Mouse (Mus musculus) limb, embryonic 14.5 days (tissue): ENCODE measurements around the gene Olfr785. TPM values are rescaled to one million over a fixed set of nuclear protein-coding genes. Genes with fewer than 3 reads are reported as not detected.

Source experiments
- ATAC-seq: fragments of 200-750 bp; cut with Nextera tagmentation; 2 replicates; pipeline ENCODE4 v1.8.0; 2017; ENCODE audit warnings: low read depth, moderate number of reproducible peaks, moderate TSS enrichment; ENCODE audit not compliant: low FRiP score
- DNase-seq: peaks from one replicate; pipeline ENCODE4 v3.0.0-alpha.2; 2015; ENCODE audit warnings: low spot score
- H3K27ac ChIP-seq: fragments of 300-500 bp; sonication (generic); replicated peaks from 2 replicates; pipeline ENCODE4 v1.5.1; 2014; ENCODE audit warnings: low read depth, mild to moderate bottlenecking, low read length, moderate library complexity, mixed read lengths
- H3K27me3 ChIP-seq: fragments of 300-500 bp; sonication (generic); 2 replicates; pipeline ENCODE4 v1.6.1; 2014; ENCODE audit warnings: low read length, mixed read lengths; ENCODE audit not compliant: control insufficient read depth, insufficient read depth
- H3K36me3 ChIP-seq: fragments of 300-500 bp; sonication (generic); 2 replicates; pipeline ENCODE4 v1.6.1; 2014; ENCODE audit warnings: mild to moderate bottlenecking, low read length, moderate library complexity, mixed read lengths; ENCODE audit not compliant: control insufficient read depth, insufficient read depth
- H3K4me1 ChIP-seq: fragments of 300-500 bp; sonication (generic); 2 replicates; pipeline ENCODE4 v1.6.1; 2014; ENCODE audit warnings: antibody characterized with exemption, low read length, mixed read lengths; ENCODE audit not compliant: control insufficient read depth, insufficient read depth
- H3K4me2 ChIP-seq: fragments of 300-500 bp; sonication (generic); replicated peaks from 2 replicates; pipeline ENCODE4 v1.6.1; 2014; ENCODE audit warnings: low read depth, mild to moderate bottlenecking, low read length, moderate library complexity; ENCODE audit not compliant: severe bottlenecking
- H3K4me3 ChIP-seq: fragments of 300-500 bp; sonication (generic); replicated peaks from 2 replicates; pipeline ENCODE4 v1.5.1; 2014; ENCODE audit warnings: low read length
- H3K9ac ChIP-seq: fragments of 300-500 bp; sonication (generic); 2 replicates; pipeline ENCODE4 v1.6.1; 2014; ENCODE audit warnings: mild to moderate bottlenecking, low read depth, low read length, moderate library complexity; ENCODE audit not compliant: severe bottlenecking
- H3K9me3 ChIP-seq: fragments of 300-500 bp; sonication (generic); 2 replicates; pipeline ENCODE4 v1.6.1; 2016; ENCODE audit warnings: low read length; ENCODE audit not compliant: control insufficient read depth
- POLR2A ChIP-seq: fragments of 200-500 bp; IDR thresholded peaks from 2 replicates; pipeline ENCODE4 v1.8.0; 2012; ENCODE audit warnings: inconsistent platforms, mild to moderate bottlenecking, moderate library complexity, borderline replicate concordance; ENCODE audit not compliant: insufficient read depth, insufficient read length; ENCODE audit errors: extremely low read depth
- polyA plus RNA-seq, 2 experiments: library from polyadenylated mRNA; depleted of rRNA in 1 of 2; stranded (reverse) in 1 of 2; unstranded in 1 of 2; fragments of >200 nt; fragmentation: Nextera tagmentation in 1 of 2; extraction: Ambion mirVana in 1 of 2; gene quantifications; 2 replicates each; pipeline versions ENCODE4 v1.2.1 to v1.2.3; 2012 to 2014

The Olfr785 gene
- polyA plus RNA-seq, 2 experiments = not detected

DNA sequence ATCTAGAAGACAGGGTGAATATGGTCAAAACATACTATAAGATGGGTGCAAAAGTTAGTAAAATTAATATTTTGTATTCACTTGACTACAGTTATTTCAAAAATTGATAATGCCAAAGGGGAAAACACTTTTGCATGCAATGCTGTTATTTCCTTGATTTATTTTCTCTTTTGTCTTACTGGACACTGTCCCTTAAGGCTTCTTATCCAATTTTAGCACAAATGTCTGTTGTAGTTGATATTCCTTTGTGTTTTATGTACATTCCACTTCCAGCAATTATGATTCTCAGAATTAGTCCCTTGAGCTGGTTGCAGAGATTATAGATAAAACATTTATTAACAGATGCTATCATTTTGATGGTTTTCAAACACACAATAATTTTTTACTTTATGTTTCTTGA, 21.8 kb downstream of the Olfr785 start, which contains the start of gene Olfr786:
Olfr786 (plus strand) TSS at position 301 of the 400 bp plus-strand sequence.
- TF ChIP-seq POLR2A = no peak
- ATAC-seq = no peak
- no peaks in the 10 kb centered on the region for H3K36me3 ChIP-seq
- H3K4me1 ChIP-seq = no peaks in the 10 kb centered on the region
- H3K9ac ChIP-seq = no peak within 1 kb of the TSS
- no peak for DNase-seq
- H3K27me3 ChIP-seq = no peaks in the 10 kb centered on the region
- H3K4me2 ChIP-seq = no peak within 1 kb of the TSS
- H3K9me3 ChIP-seq = no peaks in the 10 kb centered on the region
- no peak within 1 kb of the TSS for H3K4me3 ChIP-seq
- H3K27ac ChIP-seq = no peak within 1 kb of the TSS

Other genes with a start within 250 kb of the Olfr785 start
- gene Olfr771, start 240.7 kb upstream of the Olfr785 start, polyA plus RNA-seq (2012; rRNA removed) = not detected in 2 replicates
- gene Olfr771, start 240.7 kb upstream of the Olfr785 start, polyA plus RNA-seq (2014; fragmentation: Nextera tagmentation; extraction: Ambion mirVana) = not detected in 2 replicates
- gene Olfr772, start 227.5 kb upstream of the Olfr785 start, polyA plus RNA-seq (2012; rRNA removed) = not detected in 2 replicates
- gene Olfr772, start 227.5 kb upstream of the Olfr785 start, polyA plus RNA-seq (2014; fragmentation: Nextera tagmentation; extraction: Ambion mirVana) = not detected in 2 replicates
- gene Olfr773, start 218.0 kb upstream of the Olfr785 start, polyA plus RNA-seq (2012; rRNA removed) = not detected in 2 replicates
- not detected in 2 replicates for gene Olfr773, start 218.0 kb upstream of the Olfr785 start, polyA plus RNA-seq (2014; fragmentation: Nextera tagmentation; extraction: Ambion mirVana)
- gene Olfr774, start 169.2 kb upstream of the Olfr785 start, polyA plus RNA-seq (2012; rRNA removed) = not detected in 2 replicates
- gene Olfr774, start 169.2 kb upstream of the Olfr785 start, polyA plus RNA-seq (2014; fragmentation: Nextera tagmentation; extraction: Ambion mirVana) = not detected in 2 replicates
- gene Olfr775, start 157.0 kb upstream of the Olfr785 start, polyA plus RNA-seq (2012; rRNA removed) = not detected in 2 replicates
- gene Olfr775, start 157.0 kb upstream of the Olfr785 start, polyA plus RNA-seq (2014; fragmentation: Nextera tagmentation; extraction: Ambion mirVana) = not detected in 2 replicates
- not detected in 2 replicates for gene Olfr776, start 146.3 kb upstream of the Olfr785 start, polyA plus RNA-seq (2012; rRNA removed)
- gene Olfr776, start 146.3 kb upstream of the Olfr785 start, polyA plus RNA-seq (2014; fragmentation: Nextera tagmentation; extraction: Ambion mirVana) = not detected in 2 replicates
- not detected in 2 replicates for gene Olfr777, start 133.9 kb upstream of the Olfr785 start, polyA plus RNA-seq (2012; rRNA removed)
- not detected in 2 replicates for gene Olfr777, start 133.9 kb upstream of the Olfr785 start, polyA plus RNA-seq (2014; fragmentation: Nextera tagmentation; extraction: Ambion mirVana)
- not detected in 2 replicates for gene Olfr780, start 87.3 kb upstream of the Olfr785 start, polyA plus RNA-seq (2012; rRNA removed)
- not detected in 2 replicates for gene Olfr780, start 87.3 kb upstream of the Olfr785 start, polyA plus RNA-seq (2014; fragmentation: Nextera tagmentation; extraction: Ambion mirVana)
- gene Olfr781, start 76.6 kb upstream of the Olfr785 start, polyA plus RNA-seq (2012; rRNA removed) = not detected in 2 replicates
- not detected in 2 replicates for gene Olfr781, start 76.6 kb upstream of the Olfr785 start, polyA plus RNA-seq (2014; fragmentation: Nextera tagmentation; extraction: Ambion mirVana)
- not detected in 2 replicates for gene Olfr782, start 56.6 kb upstream of the Olfr785 start, polyA plus RNA-seq (2012; rRNA removed)
- not detected in 2 replicates for gene Olfr782, start 56.6 kb upstream of the Olfr785 start, polyA plus RNA-seq (2014; fragmentation: Nextera tagmentation; extraction: Ambion mirVana)
- 0.04 TPM in 1 of 2 replicates, not detected in the other for gene Olfr784, start 21.3 kb upstream of the Olfr785 start, polyA plus RNA-seq (2012; rRNA removed)
- 0.12 and 0.15 TPM in 2 replicates for gene Olfr784, start 21.3 kb upstream of the Olfr785 start, polyA plus RNA-seq (2014; fragmentation: Nextera tagmentation; extraction: Ambion mirVana)
- not detected in 2 replicates for gene Olfr786, start 21.9 kb downstream of the Olfr785 start, polyA plus RNA-seq (2012; rRNA removed)
- gene Olfr786, start 21.9 kb downstream of the Olfr785 start, polyA plus RNA-seq (2014; fragmentation: Nextera tagmentation; extraction: Ambion mirVana) = not detected in 2 replicates
- gene Olfr787, start 56.4 kb downstream of the Olfr785 start, polyA plus RNA-seq (2012; rRNA removed) = not detected in 2 replicates
- gene Olfr787, start 56.4 kb downstream of the Olfr785 start, polyA plus RNA-seq (2014; fragmentation: Nextera tagmentation; extraction: Ambion mirVana) = not detected in 2 replicates
- gene Olfr788, start 65.6 kb downstream of the Olfr785 start, polyA plus RNA-seq (2012; rRNA removed) = not detected in 2 replicates
- gene Olfr788, start 65.6 kb downstream of the Olfr785 start, polyA plus RNA-seq (2014; fragmentation: Nextera tagmentation; extraction: Ambion mirVana) = not detected in 2 replicates
- gene Olfr789, start 79.3 kb downstream of the Olfr785 start, polyA plus RNA-seq (2012; rRNA removed) = not detected in 2 replicates
- not detected in 2 replicates for gene Olfr789, start 79.3 kb downstream of the Olfr785 start, polyA plus RNA-seq (2014; fragmentation: Nextera tagmentation; extraction: Ambion mirVana)
- not detected in 2 replicates for gene Olfr790, start 93.1 kb downstream of the Olfr785 start, polyA plus RNA-seq (2012; rRNA removed)
- gene Olfr790, start 93.1 kb downstream of the Olfr785 start, polyA plus RNA-seq (2014; fragmentation: Nextera tagmentation; extraction: Ambion mirVana) = not detected in 2 replicates
- gene Olfr791, start 116.4 kb downstream of the Olfr785 start, polyA plus RNA-seq (2012; rRNA removed) = not detected in 2 replicates
- not detected in 2 replicates for gene Olfr791, start 116.4 kb downstream of the Olfr785 start, polyA plus RNA-seq (2014; fragmentation: Nextera tagmentation; extraction: Ambion mirVana)
- gene Olfr792, start 133.7 kb downstream of the Olfr785 start, polyA plus RNA-seq (2012; rRNA removed) = not detected in 2 replicates
- not detected in 2 replicates for gene Olfr792, start 133.7 kb downstream of the Olfr785 start, polyA plus RNA-seq (2014; fragmentation: Nextera tagmentation; extraction: Ambion mirVana)
- gene Olfr794, start 162.2 kb downstream of the Olfr785 start, polyA plus RNA-seq (2012; rRNA removed) = not detected in 2 replicates
- not detected in 2 replicates for gene Olfr794, start 162.2 kb downstream of the Olfr785 start, polyA plus RNA-seq (2014; fragmentation: Nextera tagmentation; extraction: Ambion mirVana)
- gene Olfr796, start 207.1 kb downstream of the Olfr785 start, polyA plus RNA-seq (2012; rRNA removed) = not detected in 2 replicates
- not detected in 2 replicates for gene Olfr796, start 207.1 kb downstream of the Olfr785 start, polyA plus RNA-seq (2014; fragmentation: Nextera tagmentation; extraction: Ambion mirVana)
- not detected in 2 replicates for gene Olfr798, start 222.5 kb downstream of the Olfr785 start, polyA plus RNA-seq (2012; rRNA removed)
- not detected in 2 replicates for gene Olfr798, start 222.5 kb downstream of the Olfr785 start, polyA plus RNA-seq (2014; fragmentation: Nextera tagmentation; extraction: Ambion mirVana)
- gene Olfr799, start 232.1 kb downstream of the Olfr785 start, polyA plus RNA-seq (2012; rRNA removed) = not detected in 2 replicates
- gene Olfr799, start 232.1 kb downstream of the Olfr785 start, polyA plus RNA-seq (2014; fragmentation: Nextera tagmentation; extraction: Ambion mirVana) = not detected in 2 replicates